Mouse (Mus musculus): ENCODE data around the gene Tex264. TPM values are rescaled to one million over a fixed set of nuclear protein-coding genes. Genes with fewer than 3 reads are reported as not detected.
"Not testable (repeated sequence)": the region's sequence is repeated elsewhere in the genome, so short reads cannot be mapped to it uniquely, and the experiment has no call there.

Tex264 gene
- polyA plus RNA-seq, 1 experiment = 96.7 TPM

DNA sequence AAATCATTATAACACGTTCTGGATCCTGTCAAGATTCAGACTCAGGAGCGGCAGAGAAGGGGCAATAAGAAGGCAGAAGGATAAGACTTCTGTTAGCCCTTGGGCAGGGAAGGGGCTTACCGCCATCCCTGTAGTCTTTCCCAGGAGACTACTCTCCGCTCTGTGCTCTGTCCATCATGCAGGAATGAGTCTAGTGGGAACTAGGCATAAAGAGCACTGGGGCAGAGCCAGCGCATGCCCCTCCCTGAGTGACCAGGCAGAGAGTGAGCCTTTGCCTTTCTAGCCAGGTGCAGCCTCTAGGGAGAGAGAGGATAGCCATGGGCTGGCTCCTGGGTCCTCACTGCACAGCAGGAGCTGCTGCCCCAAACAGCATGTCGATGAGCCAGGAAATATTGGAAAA, 20.9 kb downstream of the Tex264 start:
- DNase-seq (ENCODE audit: extremely low spot score in 1 of 2, low spot score in 1 of 2) = no peak

DNA sequence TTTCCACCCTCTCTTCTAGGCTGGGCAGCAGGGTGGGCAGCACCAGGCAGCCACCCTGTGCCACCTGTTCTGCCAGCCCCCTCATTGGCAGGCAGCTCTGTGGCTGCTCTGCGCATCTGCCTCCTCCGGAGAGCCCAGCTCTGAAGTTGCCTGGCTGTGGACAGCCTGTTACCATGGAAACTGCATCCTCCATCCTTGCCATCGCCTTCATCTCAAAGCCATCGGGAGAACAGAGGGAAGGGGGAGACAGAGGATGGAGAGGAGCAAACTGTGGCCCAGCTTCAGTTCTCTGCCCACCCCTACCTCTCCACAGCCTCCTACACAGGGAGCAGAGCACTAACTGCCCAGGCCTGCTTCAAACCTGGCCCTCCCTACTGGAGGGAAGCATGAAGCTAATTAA, 21.3 kb downstream of the Tex264 start:
- peak; percentile 85 for DNase-seq (ENCODE audit: extremely low spot score in 1 of 2, low spot score in 1 of 2)

- no peak for DNase-seq (ENCODE audit: extremely low spot score in 1 of 2, low spot score in 1 of 2)
Measured at GRCm38 (mm10) chr9:106663200-106663599, 22.5 kb downstream of the Tex264 start.

GRCm38 (mm10) chr9:106659935-106660334, 25.8 kb downstream of the Tex264 start:
- no peak for DNase-seq (ENCODE audit: extremely low spot score in 1 of 2, low spot score in 1 of 2)

DNA sequence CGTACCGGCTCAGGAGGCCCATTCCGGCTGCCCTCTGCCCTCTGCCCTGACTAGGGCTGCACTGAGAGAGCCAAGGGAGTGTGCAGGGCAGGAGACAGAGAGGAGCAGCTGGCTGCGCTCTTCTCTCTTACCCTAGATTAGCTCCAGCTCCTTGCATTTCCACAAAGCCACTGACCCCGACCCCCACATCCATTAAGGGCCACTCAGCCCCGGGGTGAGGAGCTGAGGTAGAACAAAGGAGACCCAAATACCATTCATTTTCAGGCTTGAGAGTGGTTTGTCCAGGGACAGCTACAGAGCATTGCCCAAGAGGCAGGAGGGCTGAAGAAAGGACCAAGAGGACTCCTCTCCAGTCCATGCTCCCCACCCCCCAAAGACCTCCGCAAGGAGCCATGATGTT, 26.3 kb downstream of the Tex264 start:
- no peak for DNase-seq (ENCODE audit: extremely low spot score in 1 of 2, low spot score in 1 of 2)

- no peak for DNase-seq (ENCODE audit: extremely low spot score in 1 of 2, low spot score in 1 of 2)
Measured at GRCm38 (mm10) chr9:106657592-106657991, 28.1 kb downstream of the Tex264 start.

- DNase-seq (ENCODE audit: extremely low spot score in 1 of 2, low spot score in 1 of 2) = peak in 1 of 2 experiments; percentile 56
Measured at GRCm38 (mm10) chr9:106656820-106657219, 28.9 kb downstream of the Tex264 start.

DNA sequence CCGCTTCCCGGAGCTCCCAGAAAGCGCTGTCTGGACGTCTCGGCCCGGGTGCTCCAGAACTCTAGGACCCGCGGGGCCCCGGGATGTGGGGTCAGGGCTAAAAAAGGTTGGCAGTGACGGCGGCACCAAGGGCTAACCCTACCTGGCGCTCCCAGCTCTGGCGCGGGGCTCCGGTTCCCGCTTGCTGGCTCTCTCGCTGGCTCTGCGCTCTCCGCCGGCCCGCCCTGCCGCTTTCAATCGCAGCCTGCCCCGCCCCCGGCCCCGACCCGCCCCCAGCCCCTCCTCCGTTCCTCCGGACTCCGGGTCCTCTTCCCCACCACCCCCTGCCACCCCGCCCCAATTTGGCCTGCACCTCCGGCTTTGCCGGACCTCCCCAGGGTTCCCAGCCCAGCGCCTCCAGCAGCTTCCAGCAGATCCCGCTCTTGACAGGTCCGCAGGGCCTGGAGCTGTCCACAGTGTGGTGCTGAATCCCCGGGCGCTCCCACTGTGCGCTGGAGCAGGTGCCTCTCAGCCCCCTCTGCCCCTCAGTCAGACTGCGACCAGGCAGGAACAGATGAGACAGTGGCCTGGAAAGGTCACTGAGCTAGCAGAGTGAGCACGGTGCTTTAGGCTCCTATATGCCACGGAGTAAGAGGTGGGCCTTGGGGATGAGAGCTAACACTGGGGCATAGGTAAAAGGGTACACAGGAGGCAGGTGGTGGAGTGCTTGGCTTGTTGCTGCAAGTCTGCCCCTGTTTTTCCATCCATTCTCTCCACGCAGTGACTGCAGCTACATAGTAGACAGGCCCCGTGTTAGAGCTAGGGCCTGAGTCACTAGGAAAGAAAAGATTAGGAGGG, 29.6 kb downstream of the Tex264 start, which contains the start of gene Grm2:
Gene Grm2 (minus strand): TSS at position 199 of the 837 bp plus-strand sequence.
- no peak for DNase-seq (ENCODE audit: extremely low spot score in 1 of 2, low spot score in 1 of 2)

- DNase-seq (ENCODE audit: extremely low spot score in 1 of 2, low spot score in 1 of 2) = no peak
Measured at GRCm38 (mm10) chr9:106652720-106653119, 33.0 kb downstream of the Tex264 start.

- DNase-seq (ENCODE audit: extremely low spot score in 1 of 2, low spot score in 1 of 2) = no peak
Measured at GRCm38 (mm10) chr9:106647226-106647625, 38.5 kb downstream of the Tex264 start.

GRCm38 (mm10) chr9:106645684-106646271, 39.9 kb downstream of the Tex264 start:
- DNase-seq (ENCODE audit: extremely low spot score in 1 of 2, low spot score in 1 of 2) = no peak

DNA sequence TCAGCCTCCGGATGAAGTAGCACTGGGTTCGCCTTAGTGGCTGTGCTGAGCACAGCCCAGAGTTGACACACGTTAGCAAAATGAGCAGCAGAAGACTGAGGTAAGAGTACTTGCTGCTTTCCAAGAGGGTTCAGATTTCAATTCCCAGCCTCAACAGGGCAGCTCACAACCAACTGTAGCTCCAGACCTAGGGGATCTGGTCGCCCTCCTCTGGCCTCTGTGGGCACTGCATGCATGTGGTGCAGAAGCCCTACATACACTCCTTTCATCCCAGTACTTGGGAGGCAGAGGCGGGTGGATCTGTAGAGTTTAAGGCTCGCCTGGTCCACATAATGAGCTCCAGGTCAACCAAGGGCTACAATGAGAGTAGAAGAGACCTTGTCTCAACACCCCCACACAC, 41.9 kb downstream of the Tex264 start:
- no peak for DNase-seq (ENCODE audit: extremely low spot score in 1 of 2, low spot score in 1 of 2)

GRCm38 (mm10) chr9:106643128-106643527, 42.6 kb downstream of the Tex264 start:
- peak in 1 of 2 experiments; percentile 90 for DNase-seq (ENCODE audit: extremely low spot score in 1 of 2, low spot score in 1 of 2)

- DNase-seq (ENCODE audit: extremely low spot score in 1 of 2, low spot score in 1 of 2) = no peak
Measured at GRCm38 (mm10) chr9:106641346-106641745, 44.4 kb downstream of the Tex264 start.

GRCm38 (mm10) chr9:106638154-106638553, 47.6 kb downstream of the Tex264 start:
- DNase-seq (ENCODE audit: extremely low spot score in 1 of 2, low spot score in 1 of 2) = no peak

DNA sequence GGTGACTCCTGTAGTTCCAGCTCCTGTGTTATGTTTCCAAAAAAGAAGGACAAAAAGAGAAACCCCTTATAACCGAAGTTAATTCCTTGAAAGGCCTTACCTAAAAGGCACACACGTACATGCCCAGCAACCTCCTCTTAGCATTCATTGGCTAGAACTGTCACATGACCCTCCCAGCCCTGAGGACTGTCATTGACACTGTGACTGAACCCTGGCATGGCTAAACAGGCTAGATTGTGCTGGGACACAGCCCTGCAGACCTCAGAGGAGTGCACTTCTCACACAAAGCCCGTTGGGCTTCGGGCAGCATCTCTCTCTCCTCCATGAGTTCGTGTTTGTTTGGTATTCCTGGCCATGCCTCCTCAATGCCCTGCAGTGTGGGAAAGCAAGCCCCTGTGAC, 53.5 kb downstream of the Tex264 start:
- no peak for DNase-seq (ENCODE audit: extremely low spot score in 1 of 2, low spot score in 1 of 2)

DNA sequence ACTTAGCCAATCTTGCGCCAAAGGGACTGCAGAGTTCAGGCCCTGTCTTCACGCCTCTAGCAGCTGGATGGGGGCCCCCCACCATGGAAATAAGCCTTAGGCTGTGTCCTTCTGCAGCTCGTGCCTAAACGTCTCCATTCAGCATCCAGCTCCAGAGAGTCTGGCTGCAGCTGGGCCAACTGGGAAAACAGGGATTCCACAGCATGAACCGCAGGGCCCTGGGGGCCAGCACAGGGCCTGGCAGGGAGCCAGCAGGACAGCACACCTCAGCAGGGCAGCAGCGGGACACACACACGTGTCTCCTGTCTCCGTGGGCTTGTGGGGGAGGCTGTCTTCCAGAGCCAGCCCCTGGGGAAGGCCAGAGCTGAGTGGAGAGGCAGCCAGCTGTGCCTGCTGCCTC, 57.9 kb downstream of the Tex264 start:
- DNase-seq (ENCODE audit: extremely low spot score in 1 of 2, low spot score in 1 of 2) = not testable (repeated sequence)

GRCm38 (mm10) chr9:106626282-106626681, 59.4 kb downstream of the Tex264 start, which contains the start of gene Iqcf6:
Iqcf6 (plus strand) TSS chr9:106626582.
- no peak for DNase-seq (ENCODE audit: extremely low spot score in 1 of 2, low spot score in 1 of 2)

DNA sequence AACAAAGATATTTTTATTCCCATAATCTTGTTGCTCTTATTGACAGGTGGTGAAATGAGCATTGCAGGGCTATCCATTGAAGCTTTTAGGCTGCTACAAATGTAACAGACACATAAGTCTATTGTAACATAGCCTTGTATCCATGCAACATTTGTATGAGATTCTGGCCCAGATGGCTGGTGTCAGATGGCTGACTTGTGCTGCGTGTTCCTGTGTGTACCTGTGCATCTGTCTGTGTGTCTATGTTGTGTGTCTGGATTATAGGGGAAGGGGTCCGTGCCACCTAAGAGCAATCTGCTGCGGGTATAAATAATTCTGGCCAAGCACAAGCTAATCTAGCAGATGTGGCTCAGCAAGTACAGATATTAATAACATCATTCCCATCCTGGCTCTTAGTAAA, 68.2 kb downstream of the Tex264 start:
- no peak for DNase-seq (ENCODE audit: extremely low spot score in 1 of 2, low spot score in 1 of 2)

- DNase-seq (ENCODE audit: extremely low spot score in 1 of 2, low spot score in 1 of 2) = no peak
Measured at GRCm38 (mm10) chr9:106616306-106616705, 69.4 kb downstream of the Tex264 start.

DNA sequence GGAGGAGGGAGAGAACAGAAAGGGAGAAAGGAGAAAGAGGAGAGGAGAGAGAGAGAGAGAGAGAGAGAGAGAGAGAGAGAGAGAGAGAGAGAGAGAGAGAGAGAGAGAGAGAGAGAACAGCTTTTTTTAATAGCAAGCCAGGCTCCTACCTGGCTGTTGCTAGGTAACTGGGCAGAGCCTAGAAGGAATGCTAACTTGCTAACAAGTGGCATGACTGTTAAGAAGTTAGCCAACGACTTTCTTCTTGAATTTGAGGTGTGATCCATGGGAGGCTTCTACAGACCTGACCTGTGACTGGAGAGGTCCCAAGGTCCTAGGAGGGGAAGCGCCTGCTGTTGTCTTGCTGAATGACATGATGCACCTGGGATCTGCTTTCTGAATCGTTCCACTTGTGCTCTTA, 71.1 kb downstream of the Tex264 start:
- no peak for DNase-seq (ENCODE audit: extremely low spot score in 1 of 2, low spot score in 1 of 2)

GRCm38 (mm10) chr9:106613951-106614350, 71.8 kb downstream of the Tex264 start:
- DNase-seq (ENCODE audit: extremely low spot score in 1 of 2, low spot score in 1 of 2) = no peak
